Mouse (Mus musculus) lung, adult 10 weeks (tissue): Measurements from ENCODE around the gene Fgf18. TPM values are rescaled to one million over a fixed set of nuclear protein-coding genes. Genes with fewer than 3 reads are reported as not detected.

Experiments used
- polyA plus RNA-seq: library from polyadenylated mRNA; stranded (reverse); fragments of 350-450 nt; fragmentation: Illumina TruSeq; extraction: RNeasy Lipid Tissue Mini Kit (QIAGEN cat#74804); gene quantifications from one replicate; pipeline ENCODE4 v1.2.3, GENCODE M21; 2014; ENCODE audit warnings: low read depth, low replicate concordance; ENCODE audit not compliant: insufficient read depth

The Fgf18 gene
- 6.6 TPM for polyA plus RNA-seq

GRCm38 (mm10) chr11:33147171-33147571 is at the start of gene Fgf18:
TSS of gene Fgf18 (minus strand) at chr11:33147400.

GRCm38 (mm10) chr11:33162998-33163506 is 15.9 kb upstream of the Fgf18 start, which contains the start of gene Npm1:
TSS of gene Npm1 (minus strand) at chr11:33163206.

Other genes starting within 250 kb of the Fgf18 start
- gene Npm1, start 15.8 kb upstream of the Fgf18 start, polyA plus RNA-seq: 256 TPM
- gene Tlx3, start 56.2 kb upstream of the Fgf18 start, polyA plus RNA-seq: not detected
- not detected for gene Gm12117, start 129.3 kb upstream of the Fgf18 start, polyA plus RNA-seq